Mouse (Mus musculus) neural tube, embryonic 14.5 days (tissue): Measurements from ENCODE around the gene Entpd6. TPM values are rescaled to one million over a fixed set of nuclear protein-coding genes. Genes with fewer than 3 reads are reported as not detected.

Experiments
- polyA plus RNA-seq: library from polyadenylated mRNA; unstranded; fragments of >200 nt; fragmentation: Nextera tagmentation; extraction: Ambion mirVana; gene quantifications from 2 replicates; pipeline ENCODE4 v1.2.1, GENCODE M21; 2014

Entpd6 gene
- polyA plus RNA-seq, 1 experiment from 2014 or later: 64.6 TPM

Other genes with a start within 250 kb of the Entpd6 start
- 0.82 TPM in 1 of 2 replicates, not detected in the other for gene Cst7, start 178.6 kb upstream of the Entpd6 start, polyA plus RNA-seq
- 48.3 and 48.4 TPM in 2 replicates for gene Apmap, start 140.5 kb upstream of the Entpd6 start, polyA plus RNA-seq
- gene Acss1, start 80.5 kb upstream of the Entpd6 start, polyA plus RNA-seq: 13.0 and 15.4 TPM in 2 replicates
- gene Vsx1, start 59.7 kb upstream of the Entpd6 start, polyA plus RNA-seq: 0.06 and 0.07 TPM in 2 replicates
- gene Pygb, start 37.7 kb downstream of the Entpd6 start, polyA plus RNA-seq: 77.7 and 113 TPM in 2 replicates
- 125 and 135 TPM in 2 replicates for gene Abhd12, start 155.7 kb downstream of the Entpd6 start, polyA plus RNA-seq
- 11.5 and 15.2 TPM in 2 replicates for gene Gins1, start 156.4 kb downstream of the Entpd6 start, polyA plus RNA-seq